8 mouse cellular contexts compared by ENCODE assay signal in the genomic region with DNA sequence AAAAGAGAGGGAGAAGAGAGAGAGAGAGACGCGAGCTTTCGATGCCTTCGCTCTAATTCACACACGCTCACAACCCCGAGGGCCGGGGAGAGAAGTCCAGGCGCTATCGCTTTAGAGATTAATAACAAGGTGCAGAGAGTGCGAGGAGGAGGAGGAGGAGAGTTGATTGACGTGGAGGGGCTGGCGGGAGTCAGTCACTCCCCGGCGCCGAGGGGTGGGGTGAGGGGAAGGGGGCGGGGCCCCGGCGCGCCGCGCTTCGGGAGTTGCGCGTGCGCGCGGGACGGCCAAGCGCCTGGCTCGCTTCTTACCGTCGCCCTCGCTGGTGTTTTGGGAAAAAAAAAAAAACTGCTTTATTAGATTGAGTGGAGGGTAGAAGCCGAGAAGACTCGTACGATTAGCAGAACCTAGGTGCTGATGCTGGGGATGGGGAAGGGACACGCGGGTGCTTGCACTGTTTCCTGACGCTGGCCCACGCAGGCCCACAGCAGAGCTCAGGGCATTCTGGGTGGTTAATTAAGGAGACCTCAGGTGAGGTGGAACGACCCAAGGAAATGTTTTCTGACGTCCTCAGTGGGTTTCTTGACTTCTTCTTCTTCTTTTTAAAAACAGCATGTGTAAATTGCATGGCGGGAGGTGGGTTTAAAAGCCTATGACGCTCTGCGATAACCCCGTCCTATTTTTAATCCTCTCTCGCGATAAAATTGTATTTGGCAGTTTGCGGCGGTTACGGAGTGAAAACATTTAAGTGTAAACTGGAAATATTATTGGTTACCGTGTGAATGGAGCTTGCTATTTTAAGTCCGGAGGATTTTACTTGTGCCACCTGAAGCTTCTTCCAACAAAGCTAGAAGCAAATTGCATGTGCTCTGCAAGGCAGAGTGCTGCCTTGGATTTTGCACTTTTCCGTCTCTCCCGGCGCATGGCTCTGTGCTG. TPM values are rescaled to one million over a fixed set of nuclear protein-coding genes. Genes with fewer than 3 reads are reported as not detected.
A peak's percentile ranks its signal among the peaks of the same experiment; 100 is the strongest.
DNase-seq lines count a peak whose midpoint lies in the region; ATAC-seq and TF ChIP-seq lines count a peak whose summit lies in the region.

No protein-coding gene starts in this region.

- H3K4me2 ChIP-seq in forebrain, embryonic 12.5 days = peak overlapping the region; percentile 59
- H3K4me2 ChIP-seq in heart, postnatal 0 days (ENCODE audit: low read depth, low read length) = peak overlapping the region; percentile 94
- peak overlapping the region; percentile 97 for H3K4me2 ChIP-seq in liver, postnatal 0 days (ENCODE audit: low read depth, low read length)
- H3K4me2 ChIP-seq in neural tube, embryonic 14.5 days (ENCODE audit: low read depth, low read length) = peak overlapping the region; percentile 82

- ATAC-seq in forebrain, embryonic 12.5 days (ENCODE audit: low FRiP score) = peak; percentile 92
- ATAC-seq in heart, postnatal 0 days (ENCODE audit: insufficient read depth, low read depth) = peak; percentile 90
- ATAC-seq in liver, postnatal 0 days = peak; percentile 90
- peak; percentile 87 for ATAC-seq in neural tube, embryonic 14.5 days (ENCODE audit: low read depth)

- peak; percentile 83 for DNase-seq in c-Kit-positive CD71-positive TER-119-positive erythroid progenitor cells, embryonic 14.5 days (ENCODE audit: low spot score)
- DNase-seq in heart, postnatal 0 days (ENCODE audit: low spot score) = peak; percentile 95
- DNase-seq in kidney, postnatal 4 days = peak; percentile 89 to 93
- DNase-seq in liver, postnatal 0 days = peak; percentile 93
- DNase-seq in testis, postnatal 10 days (ENCODE audit: low spot score) = peak; percentile 90

- 0 out of 2 replicates have a peak, but pooled peaks have one; percentile 2 for TF ChIP-seq EP300 in heart, postnatal 0 days (IDR thresholded peaks at IDR 0.05; ENCODE audit: low read depth)
- peak; percentile 79 for TF ChIP-seq EP300 in liver, postnatal 0 days (IDR thresholded peaks at IDR 0.05; ENCODE audit: low read depth)

- H3K27ac ChIP-seq in forebrain, embryonic 12.5 days = peak overlapping the region; percentile 99
- H3K27ac ChIP-seq in heart, postnatal 0 days (ENCODE audit: low read depth) = peak overlapping the region; percentile 97
- peak overlapping the region; percentile 100 for H3K27ac ChIP-seq in liver, postnatal 0 days (ENCODE audit: low read depth)
- peak overlapping the region; percentile 98 for H3K27ac ChIP-seq in neural tube, embryonic 14.5 days (ENCODE audit: low read depth, low read length)

- peaks cover 18% of the 10 kb centered on the region for H3K4me1 ChIP-seq in E14TG2a.4 (replicated peaks; ENCODE audit: low read depth, low read length)
- H3K4me1 ChIP-seq in forebrain, embryonic 12.5 days = peaks cover 10% of the 10 kb centered on the region
- peaks cover 14% of the 10 kb centered on the region; the same call in 1 of the 2 replicates for H3K4me1 ChIP-seq in heart, postnatal 0 days (ENCODE audit: control insufficient read depth, insufficient read depth)
- peaks cover 11% of the 10 kb centered on the region for H3K4me1 ChIP-seq in liver, postnatal 0 days (ENCODE audit: insufficient read depth)
- H3K4me1 ChIP-seq in neural tube, embryonic 14.5 days (ENCODE audit: control insufficient read depth, insufficient read depth, low read length) = peaks cover 7% of the 10 kb centered on the region; the same call in 1 of the 2 replicates

- H3K36me3 ChIP-seq in E14TG2a.4 (ENCODE audit: insufficient read depth, low read length) = no peaks in the 10 kb centered on the region
- no peaks in the 10 kb centered on the region for H3K36me3 ChIP-seq in forebrain, embryonic 12.5 days (replicated peaks)
- no peaks in the 10 kb centered on the region for H3K36me3 ChIP-seq in heart, postnatal 0 days (replicated peaks; ENCODE audit: control insufficient read depth, insufficient read depth, low read length)
- H3K36me3 ChIP-seq in liver, postnatal 0 days (replicated peaks; ENCODE audit: insufficient read depth, low read length) = no peaks in the 10 kb centered on the region
- H3K36me3 ChIP-seq in neural tube, embryonic 14.5 days (ENCODE audit: control insufficient read depth, insufficient read depth, low read length) = no peaks in the 10 kb centered on the region

- 0 out of 2 replicates have a peak, but pooled peaks cover 9% of the 10 kb centered on the region for H3K27me3 ChIP-seq in E14TG2a.4 (ENCODE audit: insufficient read depth, low read length)
- no peaks in the 10 kb centered on the region for H3K27me3 ChIP-seq in forebrain, embryonic 12.5 days
- H3K27me3 ChIP-seq in heart, postnatal 0 days (ENCODE audit: control insufficient read depth, insufficient read depth, low read length) = no peaks in the 10 kb centered on the region
- no peaks in the 10 kb centered on the region for H3K27me3 ChIP-seq in liver, postnatal 0 days (ENCODE audit: insufficient read depth, low read length)
- no peaks in the 10 kb centered on the region for H3K27me3 ChIP-seq in neural tube, embryonic 14.5 days (ENCODE audit: control insufficient read depth, insufficient read depth, low read length)

- WGBS in forebrain, embryonic 12.5 days = under 1% methylated on average over 53 of the region's 56 CpGs
- under 1% methylated on average over 55 of the region's 56 CpGs for WGBS in heart, postnatal 0 days
- WGBS in liver, postnatal 0 days (ENCODE audit: insufficient replicate concordance) = under 1% methylated on average over 55 of the region's 56 CpGs
- under 1% methylated on average over 55 of the region's 56 CpGs for WGBS in neural tube, embryonic 14.5 days

- peaks cover 8% of the 10 kb centered on the region for H3K9me3 ChIP-seq in E14TG2a.4 (ENCODE audit: low read length)
- H3K9me3 ChIP-seq in forebrain, embryonic 12.5 days = no peaks in the 10 kb centered on the region
- H3K9me3 ChIP-seq in heart, postnatal 0 days (replicated peaks; ENCODE audit: control insufficient read depth, low read length) = peaks cover 7% of the 10 kb centered on the region; the same call in 1 of the 2 replicates
- H3K9me3 ChIP-seq in liver, postnatal 0 days (ENCODE audit: low read length) = no peaks in the 10 kb centered on the region
- H3K9me3 ChIP-seq in neural tube, embryonic 14.5 days (ENCODE audit: control insufficient read depth, low read length) = no peaks in the 10 kb centered on the region

- peak overlapping the region; percentile 85 for H3K4me3 ChIP-seq in E14TG2a.4 (replicated peaks; ENCODE audit: low read length)
- H3K4me3 ChIP-seq in forebrain, embryonic 12.5 days (replicated peaks) = peak overlapping the region; percentile 94
- peak overlapping the region; percentile 78 for H3K4me3 ChIP-seq in heart, postnatal 0 days (ENCODE audit: low read depth, low read length)
- peak overlapping the region; percentile 95 for H3K4me3 ChIP-seq in liver, postnatal 0 days (ENCODE audit: low read depth, low read length)
- peak overlapping the region; percentile 98 for H3K4me3 ChIP-seq in neural tube, embryonic 14.5 days (ENCODE audit: low read depth, low read length)

- no peak for TF ChIP-seq CTCF in E14TG2a.4 (conservative IDR thresholded peaks at IDR 0.05; ENCODE audit: low read length)
- no peak for TF ChIP-seq CTCF in heart, postnatal 0 days (IDR thresholded peaks at IDR 0.05; ENCODE audit: low read depth)
- no peak for TF ChIP-seq CTCF in liver, postnatal 0 days (IDR thresholded peaks at IDR 0.05; ENCODE audit: low read depth)

- H3K9ac ChIP-seq in forebrain, embryonic 12.5 days = peak overlapping the region; percentile 99
- peak overlapping the region; percentile 99 for H3K9ac ChIP-seq in heart, postnatal 0 days (replicated peaks; ENCODE audit: low read depth, low read length)
- peak overlapping the region; percentile 98 for H3K9ac ChIP-seq in liver, postnatal 0 days (replicated peaks)
- H3K9ac ChIP-seq in neural tube, embryonic 14.5 days (replicated peaks; ENCODE audit: low read depth, low read length) = peak overlapping the region; percentile 97

RNA-seq across cellular contexts. Expression of gene Cnot6l, which starts 1.3 kb away (rescaled TPM):
- polyA plus RNA-seq in forebrain, embryonic 12.5 days (2016; fragmentation: Nextera tagmentation; extraction: Ambion mirVana) = 13.8 and 16.6 TPM in 2 replicates
- 17.6 and 22.3 TPM in 2 replicates for total RNA-seq in heart, postnatal 0 days (2014; rRNA removed; ENCODE audit: low replicate concordance)
- 17.0 and 17.9 TPM in 2 replicates for polyA plus RNA-seq in heart, postnatal 0 days (2015; fragmentation: Nextera tagmentation; extraction: Ambion mirVana)
- polyA plus RNA-seq in liver, postnatal 0 days (2015; fragmentation: Nextera tagmentation; extraction: Ambion mirVana) = 10.5 and 12.6 TPM in 2 replicates
- 17.9 and 20.0 TPM in 2 replicates for polyA plus RNA-seq in neural tube, embryonic 14.5 days (2014; fragmentation: Nextera tagmentation; extraction: Ambion mirVana)

RNA-seq across cellular contexts. Expression of gene Mrpl1, which starts 46.6 kb away (rescaled TPM):
- 22.0 and 22.3 TPM in 2 replicates for polyA plus RNA-seq in forebrain, embryonic 12.5 days (2016; fragmentation: Nextera tagmentation; extraction: Ambion mirVana)
- total RNA-seq in heart, postnatal 0 days (2014; rRNA removed; ENCODE audit: low replicate concordance) = 16.0 and 18.3 TPM in 2 replicates
- polyA plus RNA-seq in heart, postnatal 0 days (2015; fragmentation: Nextera tagmentation; extraction: Ambion mirVana) = 29.6 and 29.7 TPM in 2 replicates
- polyA plus RNA-seq in liver, postnatal 0 days (2015; fragmentation: Nextera tagmentation; extraction: Ambion mirVana) = 14.6 and 15.1 TPM in 2 replicates
- polyA plus RNA-seq in neural tube, embryonic 14.5 days (2014; fragmentation: Nextera tagmentation; extraction: Ambion mirVana) = 17.7 and 19.5 TPM in 2 replicates

Comparison
In these comparisons a context has a peak if more than half of its experiments do, and no peak if none do; other contexts are left out.
1. Peak in every context shown above with its lines: DNase-seq, ATAC-seq, H3K4me3 ChIP-seq and H3K27ac ChIP-seq.